Mouse (Mus musculus) splenic B cell, adult 2 months (primary cell): ENCODE data around the gene Rcn1.

Experiments
- DNase-seq: peaks from one replicate; pipeline ENCODE4 v3.0.0-alpha.2; 2011; ENCODE audit warnings: low read depth, low spot score
- H3K27me3 ChIP-seq: 2 replicates; pipeline ENCODE4 v1.6.1; 2012; ENCODE audit warnings: mild to moderate bottlenecking, low read length, moderate library complexity, mixed read lengths; ENCODE audit not compliant: control insufficient read depth, poor library complexity, insufficient read depth, severe bottlenecking
- H3K36me3 ChIP-seq: 2 replicates; pipeline ENCODE4 v1.6.1; 2012; ENCODE audit warnings: mild to moderate bottlenecking, low read length, moderate library complexity, mixed read lengths; ENCODE audit not compliant: control insufficient read depth, poor library complexity, insufficient read depth, severe bottlenecking

Gene Rcn1

GRCm38 (mm10) chr2:105399085-105399891 is at the start of gene Rcn1:
Gene Rcn1, minus strand, starts transcription at chr2:105399319.
- DNase-seq, result peak; percentile 36
- H3K27me3 ChIP-seq, result no peaks in the 10 kb centered on the region
- no peaks in the 10 kb centered on the region for H3K36me3 ChIP-seq

GRCm38 (mm10) chr2:105444072-105444471 is 45.0 kb upstream of the Rcn1 start:
- no peaks in the 10 kb centered on the region for H3K27me3 ChIP-seq
- DNase-seq, result no peak
- no peaks in the 10 kb centered on the region for H3K36me3 ChIP-seq

- no peak for DNase-seq
- H3K27me3 ChIP-seq, result no peaks in the 10 kb centered on the region
- H3K36me3 ChIP-seq, result no peaks in the 10 kb centered on the region
Measured at GRCm38 (mm10) chr2:105439022-105439421, 39.9 kb upstream of the Rcn1 start.

GRCm38 (mm10) chr2:105438525-105438924 is 39.4 kb upstream of the Rcn1 start:
- DNase-seq, result no peak
- Histone ChIP-seq H3K36me3 (no peaks in the 10 kb centered on the region), H3K27me3 (no peaks in the 10 kb centered on the region)

- no peaks in the 10 kb centered on the region for H3K36me3 ChIP-seq
- DNase-seq, result no peak
Measured at GRCm38 (mm10) chr2:105432927-105433326, 33.8 kb upstream of the Rcn1 start.

GRCm38 (mm10) chr2:105430373-105430772 is 31.3 kb upstream of the Rcn1 start:
- DNase-seq, result peak; percentile 8
- H3K36me3 ChIP-seq, result no peaks in the 10 kb centered on the region
- no peaks in the 10 kb centered on the region for H3K27me3 ChIP-seq

More at GRCm38 (mm10) chr2:105432927-105433326, 33.8 kb upstream of the Rcn1 start:
- H3K27me3 ChIP-seq, result no peaks in the 10 kb centered on the region

- no peak for DNase-seq
- H3K27me3 ChIP-seq, result no peaks in the 10 kb centered on the region
- no peaks in the 10 kb centered on the region for H3K36me3 ChIP-seq
Measured at GRCm38 (mm10) chr2:105429899-105430298, 30.8 kb upstream of the Rcn1 start.

GRCm38 (mm10) chr2:105428467-105428866 is 29.3 kb upstream of the Rcn1 start:
- no peaks in the 10 kb centered on the region for H3K27me3 ChIP-seq
- DNase-seq, result no peak
- H3K36me3 ChIP-seq, result no peaks in the 10 kb centered on the region

GRCm38 (mm10) chr2:105428029-105428428 is 28.9 kb upstream of the Rcn1 start:
- no peaks in the 10 kb centered on the region for H3K36me3 ChIP-seq
- H3K27me3 ChIP-seq, result no peaks in the 10 kb centered on the region
- DNase-seq, result peak; percentile 64

GRCm38 (mm10) chr2:105427447-105427846 is 28.3 kb upstream of the Rcn1 start:
- Histone ChIP-seq H3K27me3 (no peaks in the 10 kb centered on the region), H3K36me3 (no peaks in the 10 kb centered on the region)
- DNase-seq, result no peak

GRCm38 (mm10) chr2:105418629-105419227 is 19.6 kb upstream of the Rcn1 start:
- Histone ChIP-seq H3K36me3 (no peaks in the 10 kb centered on the region), H3K27me3 (no peaks in the 10 kb centered on the region)
- DNase-seq, result no peak

GRCm38 (mm10) chr2:105417663-105418062 is 18.5 kb upstream of the Rcn1 start:
- Histone ChIP-seq H3K27me3 (no peaks in the 10 kb centered on the region), H3K36me3 (no peaks in the 10 kb centered on the region)
- DNase-seq, result peak; percentile 4

- no peak for DNase-seq
- Histone ChIP-seq H3K36me3 (no peaks in the 10 kb centered on the region), H3K27me3 (no peaks in the 10 kb centered on the region)
Measured at GRCm38 (mm10) chr2:105416660-105417348, 17.7 kb upstream of the Rcn1 start.

GRCm38 (mm10) chr2:105416046-105416659 is 17.0 kb upstream of the Rcn1 start:
- DNase-seq, result no peak

GRCm38 (mm10) chr2:105414309-105414708 is 15.2 kb upstream of the Rcn1 start:
- no peak for DNase-seq

More at GRCm38 (mm10) chr2:105416046-105416659, 17.0 kb upstream of the Rcn1 start:
- Histone ChIP-seq H3K27me3 (no peaks in the 10 kb centered on the region), H3K36me3 (no peaks in the 10 kb centered on the region)

More at GRCm38 (mm10) chr2:105414309-105414708, 15.2 kb upstream of the Rcn1 start:
- H3K27me3 ChIP-seq, result no peaks in the 10 kb centered on the region
- no peaks in the 10 kb centered on the region for H3K36me3 ChIP-seq
